Mouse (Mus musculus) hematopoietic stem cell, adult 5-6 weeks (primary cell): ENCODE measurements around the gene Barx1. TPM values are rescaled to one million over a fixed set of nuclear protein-coding genes. Genes with fewer than 3 reads are reported as not detected.

Experiments
- ATAC-seq, 2 experiments: fragments of 125-278 bp in 1 of 2; replicated peaks in 1 of 2; 2 replicates each; pipeline ENCODE4 v1.8.0; 2016 to 2017; ENCODE audit warnings: inconsistent platforms in 2 of 2, mild to moderate bottlenecking in 2 of 2, moderate number of reproducible peaks in 2 of 2, low read depth in 1 of 2, moderate TSS enrichment in 1 of 2; ENCODE audit not compliant: low FRiP score in 2 of 2, poor library complexity in 2 of 2, severe bottlenecking in 2 of 2, insufficient read depth in 1 of 2, low TSS enrichment in 1 of 2
- total RNA-seq: library from RNA; stranded (forward); fragments of 172-1452, 232-1000 nt; gene quantifications from 2 replicates; pipeline ENCODE4 v1.2.3, GENCODE M21; 2017

Gene Barx1
- total RNA-seq, 1 experiment from 2014 or later, result not detected

GRCm38 (mm10) chr13:48686666-48687065 is 23.9 kb downstream of the Barx1 start:
- no peak for ATAC-seq

- no peak for ATAC-seq
These were observed 29.2 kb downstream of the Barx1 start for GRCm38 (mm10) chr13:48691991-48692390.

- ATAC-seq, result no peak
These were observed 31.6 kb downstream of the Barx1 start for GRCm38 (mm10) chr13:48694090-48695064.

GRCm38 (mm10) chr13:48706385-48706951 is 43.7 kb downstream of the Barx1 start:
- no peak for ATAC-seq

- ATAC-seq, result no peak
These were observed 49.9 kb downstream of the Barx1 start for GRCm38 (mm10) chr13:48712675-48713074.

GRCm38 (mm10) chr13:48716075-48716474 is 53.3 kb downstream of the Barx1 start:
- ATAC-seq, result no peak

Other genes with a start within 250 kb of the Barx1 start
- 12.4 and 21.1 TPM in 2 replicates for gene Zfp169, start 149.5 kb upstream of the Barx1 start, total RNA-seq
- gene A830005F24Rik, start 149.4 kb upstream of the Barx1 start, total RNA-seq, result 1.1 and 1.7 TPM in 2 replicates
- gene Ptpdc1, start 37.3 kb upstream of the Barx1 start, total RNA-seq, result 4.1 and 8.6 TPM in 2 replicates
- 10.6 and 12.8 TPM in 2 replicates for gene Phf2, start 208.1 kb downstream of the Barx1 start, total RNA-seq